Comparison of ENCODE assay signal across 11 mouse cellular contexts in genomic region chr2:33879223-33879622, GRCm38 (mm10). TPM values are rescaled to one million over a fixed set of nuclear protein-coding genes. Genes with fewer than 3 reads are reported as not detected.
DNase-seq lines count a peak whose midpoint lies in the region; ATAC-seq and TF ChIP-seq lines count a peak whose summit lies in the region.
"Had no signal": no experiment of that assay in that cellular context is flagged by ENCODE, and none has a peak within 500 bp of the region (broad histone marks: within the 10 kb centered on the region; RNA-seq: fewer than 3 reads in every experiment).

No protein-coding gene starts in this region.

- H3K36me3 ChIP-seq in hindbrain, embryonic 10.5 days = peaks cover 7% of the 10 kb centered on the region
- no peaks in the 10 kb centered on the region for H3K36me3 ChIP-seq in hindbrain, postnatal 0 days (ENCODE audit: insufficient read depth, low read length)
- peaks cover under 1% of the 10 kb centered on the region; the same call in 1 of the 2 replicates for H3K36me3 ChIP-seq in embryonic facial prominence, embryonic 12.5 days
- peaks cover 2% of the 10 kb centered on the region; the same call in 1 of the 2 replicates for H3K36me3 ChIP-seq in midbrain, embryonic 12.5 days
- H3K36me3 ChIP-seq in liver, embryonic 12.5 days = peaks cover 5% of the 10 kb centered on the region

- no peak overlapping the region for H3K9ac ChIP-seq in hindbrain, postnatal 0 days (replicated peaks; ENCODE audit: low read length)
- H3K9ac ChIP-seq in embryonic facial prominence, embryonic 12.5 days = no peak overlapping the region
- no peak overlapping the region for H3K9ac ChIP-seq in midbrain, embryonic 12.5 days (replicated peaks)
- no peak overlapping the region for H3K9ac ChIP-seq in liver, embryonic 12.5 days

- ATAC-seq in hindbrain, postnatal 0 days = no peak
- ATAC-seq in embryonic facial prominence, embryonic 12.5 days (ENCODE audit: insufficient number of reproducible peaks, insufficient read depth, low FRiP score, low TSS enrichment) = no peak
- no peak for ATAC-seq in midbrain, embryonic 12.5 days (ENCODE audit: low FRiP score, low read depth)
- no peak for ATAC-seq in liver, embryonic 12.5 days

- 64% methylated on average over 2 of the region's 2 CpGs for WGBS in hindbrain, embryonic 10.5 days
- 65% methylated on average over 2 of the region's 2 CpGs for WGBS in hindbrain, postnatal 0 days
- 83% methylated on average over 2 of the region's 2 CpGs for WGBS in embryonic facial prominence, embryonic 12.5 days
- WGBS in midbrain, embryonic 12.5 days = 71% methylated on average over 2 of the region's 2 CpGs
- WGBS in liver, embryonic 12.5 days (ENCODE audit: insufficient replicate concordance) = 69% methylated on average over 2 of the region's 2 CpGs

- no peak overlapping the region for H3K4me2 ChIP-seq in hindbrain, postnatal 0 days (ENCODE audit: low read depth, low read length)
- H3K4me2 ChIP-seq in embryonic facial prominence, embryonic 12.5 days (replicated peaks) = no peak overlapping the region
- H3K4me2 ChIP-seq in midbrain, embryonic 12.5 days (replicated peaks) = no peak overlapping the region
- no peak overlapping the region for H3K4me2 ChIP-seq in liver, embryonic 12.5 days

- peak overlapping the region; percentile 95 for H3K27ac ChIP-seq in hindbrain, embryonic 10.5 days
- no peak overlapping the region; the same call in 1 of the 2 replicates for H3K27ac ChIP-seq in hindbrain, postnatal 0 days
- H3K27ac ChIP-seq in embryonic facial prominence, embryonic 12.5 days = 0 out of 2 replicates have a peak overlapping the region, but pooled peaks have one; percentile 70
- peak overlapping the region; percentile 99 for H3K27ac ChIP-seq in midbrain, embryonic 12.5 days (replicated peaks)
- H3K27ac ChIP-seq in liver, embryonic 12.5 days = no peak overlapping the region

- DNase-seq in hindbrain, embryonic 10.5 days (ENCODE audit: low spot score) = no peak
- DNase-seq in hindbrain, postnatal 0 days (ENCODE audit: low spot score) = no peak
- peak; percentile 78 for DNase-seq in thymus, postnatal 0 days (ENCODE audit: low spot score)
- no peak for DNase-seq in adipocyte (ENCODE audit: low spot score)
- no peak for DNase-seq in heart, adult 8-10 months (ENCODE audit: low spot score)
- DNase-seq: adrenal gland, postnatal 10 days; embryo, embryonic 11 days; right cerebral cortex, adult 18-20 months had no signal

- no peak overlapping the region for H3K4me3 ChIP-seq in hindbrain, embryonic 10.5 days
- no peak overlapping the region for H3K4me3 ChIP-seq in hindbrain, postnatal 0 days (ENCODE audit: low read length)
- H3K4me3 ChIP-seq in embryonic facial prominence, embryonic 12.5 days = no peak overlapping the region
- H3K4me3 ChIP-seq in midbrain, embryonic 12.5 days = no peak overlapping the region
- H3K4me3 ChIP-seq in liver, embryonic 12.5 days = no peak overlapping the region

- no peaks in the 10 kb centered on the region; the same call in 1 of the 2 replicates for H3K27me3 ChIP-seq in hindbrain, embryonic 10.5 days (ENCODE audit: insufficient read depth, poor library complexity, severe bottlenecking)
- H3K27me3 ChIP-seq in hindbrain, postnatal 0 days (ENCODE audit: insufficient read depth, low read length) = no peaks in the 10 kb centered on the region
- H3K27me3 ChIP-seq in embryonic facial prominence, embryonic 12.5 days = no peaks in the 10 kb centered on the region
- no peaks in the 10 kb centered on the region for H3K27me3 ChIP-seq in midbrain, embryonic 12.5 days
- no peaks in the 10 kb centered on the region for H3K27me3 ChIP-seq in liver, embryonic 12.5 days (replicated peaks)

- H3K9me3 ChIP-seq in hindbrain, embryonic 10.5 days = no peaks in the 10 kb centered on the region
- no peaks in the 10 kb centered on the region for H3K9me3 ChIP-seq in hindbrain, postnatal 0 days (ENCODE audit: low read length)
- no peaks in the 10 kb centered on the region for H3K9me3 ChIP-seq in embryonic facial prominence, embryonic 12.5 days
- H3K9me3 ChIP-seq in midbrain, embryonic 12.5 days = no peaks in the 10 kb centered on the region
- H3K9me3 ChIP-seq in liver, embryonic 12.5 days (replicated peaks) = no peaks in the 10 kb centered on the region

- H3K4me1 ChIP-seq in hindbrain, embryonic 10.5 days (replicated peaks) = peaks cover 83% of the 10 kb centered on the region
- peaks cover 49% of the 10 kb centered on the region for H3K4me1 ChIP-seq in hindbrain, postnatal 0 days (ENCODE audit: insufficient read depth, low read length)
- H3K4me1 ChIP-seq in embryonic facial prominence, embryonic 12.5 days = peaks cover 45% of the 10 kb centered on the region
- H3K4me1 ChIP-seq in midbrain, embryonic 12.5 days = peaks cover 75% of the 10 kb centered on the region
- peaks cover 51% of the 10 kb centered on the region for H3K4me1 ChIP-seq in liver, embryonic 12.5 days

- no peak for TF ChIP-seq CTCF in hindbrain, postnatal 0 days (IDR thresholded peaks at IDR 0.05; ENCODE audit: low read depth)

RNA-seq across cellular contexts. Expression of gene Mvb12b, which starts 8.5 kb away (rescaled TPM):
- polyA plus RNA-seq in hindbrain, embryonic 10.5 days (2016; fragmentation: Nextera tagmentation; extraction: Ambion mirVana) = 22.7 and 28.8 TPM in 2 replicates
- total RNA-seq in hindbrain, postnatal 0 days (2014; rRNA removed) = 134 and 142 TPM in 2 replicates
- polyA plus RNA-seq in hindbrain, postnatal 0 days (2015; fragmentation: Nextera tagmentation; extraction: Ambion mirVana) = 55.4 and 64.1 TPM in 2 replicates
- 31.2 and 33.8 TPM in 2 replicates for polyA plus RNA-seq in embryonic facial prominence, embryonic 12.5 days (2016; fragmentation: Nextera tagmentation; extraction: Ambion mirVana)
- 55.6 and 58.3 TPM in 2 replicates for polyA plus RNA-seq in midbrain, embryonic 12.5 days (2016; fragmentation: Nextera tagmentation; extraction: Ambion mirVana)
- polyA plus RNA-seq in thymus, postnatal 0 days (2015; fragmentation: Nextera tagmentation; extraction: Ambion mirVana) = 50.4 and 56.8 TPM in 2 replicates
- 21.3 and 21.6 TPM in 2 replicates for polyA plus RNA-seq in liver, embryonic 12.5 days (2016; fragmentation: Nextera tagmentation; extraction: Ambion mirVana)
- total RNA-seq in heart, adult 8-10 months (2022) = 10 to 100 TPM; 20.2 to 24.5 (median 21.0) TPM

Comparison
In these comparisons a context has a peak if more than half of its experiments do, and no peak if none do; other contexts are left out.
1. H3K27ac ChIP-seq: peak in hindbrain, embryonic 10.5 days (single experiment), embryonic facial prominence, embryonic 12.5 days (single experiment) and midbrain, embryonic 12.5 days (single experiment); none in hindbrain, postnatal 0 days (single experiment) and liver, embryonic 12.5 days (single experiment).